Mouse (Mus musculus) hindbrain, embryonic 16.5 days (tissue): ENCODE results near the gene Rbm47. TPM values are rescaled to one million over a fixed set of nuclear protein-coding genes. Genes with fewer than 3 reads are reported as not detected.

Source experiments
- ATAC-seq: fragments of 200-750 bp; cut with Nextera tagmentation; 2 replicates; pipeline ENCODE4 v1.8.0; 2017; ENCODE audit warnings: moderate TSS enrichment, moderate library complexity
- H3K27ac ChIP-seq: fragments of 300-500 bp; sonication (generic); 2 replicates; pipeline ENCODE4 v1.5.1; 2014; ENCODE audit warnings: low read depth, mild to moderate bottlenecking, control low read depth, low read length, moderate library complexity
- H3K27me3 ChIP-seq: fragments of 300-500 bp; sonication (generic); replicated peaks from 2 replicates; pipeline ENCODE4 v1.6.1; 2014; ENCODE audit warnings: low read length; ENCODE audit not compliant: control insufficient read depth, insufficient read depth
- H3K36me3 ChIP-seq: fragments of 300-500 bp; sonication (generic); 2 replicates; pipeline ENCODE4 v1.6.1; 2014; ENCODE audit warnings: mild to moderate bottlenecking, low read length, moderate library complexity, mixed read lengths; ENCODE audit not compliant: control insufficient read depth, insufficient read depth
- H3K4me1 ChIP-seq: fragments of 300-500 bp; sonication (generic); 2 replicates; pipeline ENCODE4 v1.6.1; 2014; ENCODE audit warnings: low read depth, low read length; ENCODE audit not compliant: control insufficient read depth, insufficient read depth
- H3K4me2 ChIP-seq: fragments of 300-500 bp; sonication (generic); 2 replicates; pipeline ENCODE4 v1.6.1; 2014; ENCODE audit warnings: mild to moderate bottlenecking, low read length, control low read depth, moderate library complexity
- H3K4me3 ChIP-seq: fragments of 300-500 bp; sonication (generic); 2 replicates; pipeline ENCODE4 v1.5.1; 2014; ENCODE audit warnings: mild to moderate bottlenecking, low read length, control low read depth, moderate library complexity
- H3K9ac ChIP-seq: fragments of 300-500 bp; sonication (generic); 2 replicates; pipeline ENCODE4 v1.6.1; 2014; ENCODE audit warnings: low read depth, mild to moderate bottlenecking, control low read depth, low read length, moderate library complexity
- H3K9me3 ChIP-seq: fragments of 300-500 bp; sonication (generic); 2 replicates; pipeline ENCODE4 v1.6.1; 2014; ENCODE audit warnings: mild to moderate bottlenecking, low read length, moderate library complexity; ENCODE audit not compliant: control insufficient read depth
- WGBS: fragments of 180-500 bp; shearing (Covaris S2); extraction: QIAGEN DNeasy Blood & Tissue Kit; methylation state at CpG from one replicate; pipeline ENCODE4 v1.1.7; 2014; 5-methylcytosine and 5-hydroxymethylcytosine counted together
- polyA plus RNA-seq: library from polyadenylated mRNA; unstranded; fragments of >200 nt; fragmentation: Nextera tagmentation; extraction: Ambion mirVana; gene quantifications from 2 replicates; pipeline ENCODE4 v1.2.1, GENCODE M21; 2015

Gene Rbm47
- polyA plus RNA-seq, 1 experiment from 2014 or later = 6.7 TPM

DNA sequence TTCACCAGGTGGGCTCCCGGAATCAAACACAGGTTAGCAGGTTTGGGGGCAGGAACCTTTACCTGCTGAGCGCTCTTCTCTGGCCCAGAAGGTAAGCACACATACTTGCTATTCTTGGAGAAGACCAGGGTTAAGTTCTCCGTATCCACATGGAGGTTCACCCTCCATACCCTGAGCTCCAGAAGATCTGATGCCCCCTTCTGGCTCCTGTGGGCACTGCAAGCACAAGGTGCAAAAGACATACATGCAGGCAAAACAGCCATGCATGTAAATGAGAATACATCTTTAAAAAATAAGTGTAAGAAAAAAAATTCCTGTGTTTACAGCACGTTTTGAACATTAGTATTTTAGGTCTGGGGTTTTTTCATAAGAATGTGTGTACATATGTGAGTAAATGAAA, 116.2 kb downstream of the Rbm47 start:
- Histone ChIP-seq H3K4me1 (no peaks in the 10 kb centered on the region), H3K4me3 (no peak overlapping the region), H3K4me2 (no peak overlapping the region), H3K9me3 (no peaks in the 10 kb centered on the region), H3K27ac (no peak overlapping the region), H3K9ac (no peak overlapping the region), H3K36me3 (no peaks in the 10 kb centered on the region), H3K27me3 (no peaks in the 10 kb centered on the region)
- WGBS = 75% methylated on average over 4 of the region's 4 CpGs
- ATAC-seq = no peak

DNA sequence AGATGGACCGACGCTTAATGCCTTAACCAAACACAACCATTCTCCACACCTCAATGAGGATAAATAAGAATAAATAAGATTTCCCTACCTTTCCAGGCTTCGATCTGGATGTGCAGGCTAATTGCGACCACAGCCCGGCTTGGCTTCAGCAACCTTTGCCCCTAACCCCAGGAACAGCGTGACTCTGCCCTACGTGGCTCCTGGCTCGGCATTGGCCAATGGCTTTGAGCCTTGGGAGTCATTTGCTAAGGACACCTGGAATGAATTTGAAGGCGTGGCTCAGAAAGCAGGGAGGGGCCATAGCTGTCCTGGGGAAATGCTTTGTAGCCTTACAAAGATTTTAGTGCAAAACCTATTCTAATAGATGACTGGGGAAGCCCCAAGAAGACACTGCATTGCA, 118.5 kb downstream of the Rbm47 start:
- 72% methylated on average over 9 of the region's 9 CpGs for WGBS
- Histone ChIP-seq H3K27me3 (no peaks in the 10 kb centered on the region), H3K9me3 (no peaks in the 10 kb centered on the region), H3K4me2 (no peak overlapping the region), H3K4me1 (no peaks in the 10 kb centered on the region), H3K4me3 (no peak overlapping the region), H3K36me3 (no peaks in the 10 kb centered on the region), H3K9ac (no peak overlapping the region), H3K27ac (no peak overlapping the region)
- no peak for ATAC-seq

- Histone ChIP-seq H3K4me1 (no peaks in the 10 kb centered on the region), H3K27me3 (no peaks in the 10 kb centered on the region), H3K4me2 (no peak overlapping the region), H3K9me3 (no peaks in the 10 kb centered on the region), H3K4me3 (no peak overlapping the region), H3K36me3 (no peaks in the 10 kb centered on the region), H3K9ac (no peak overlapping the region), H3K27ac (no peak overlapping the region)
- 85% methylated on average over 20 of the region's 20 CpGs for WGBS
- no peak for ATAC-seq
Observed at GRCm38 (mm10) chr5:66052777-66053548, 120.0 kb downstream of the Rbm47 start.

- Histone ChIP-seq H3K4me1 (no peaks in the 10 kb centered on the region), H3K27me3 (no peaks in the 10 kb centered on the region), H3K9ac (no peak overlapping the region), H3K36me3 (no peaks in the 10 kb centered on the region), H3K9me3 (no peaks in the 10 kb centered on the region), H3K27ac (no peak overlapping the region), H3K4me3 (no peak overlapping the region), H3K4me2 (no peak overlapping the region)
- WGBS = 74% methylated on average over 5 of the region's 5 CpGs
- no peak for ATAC-seq
Observed at GRCm38 (mm10) chr5:66050841-66051240, 122.1 kb downstream of the Rbm47 start.

- no peaks in the 10 kb centered on the region for H3K36me3 ChIP-seq
- no peak overlapping the region for H3K4me2 ChIP-seq
- H3K4me3 ChIP-seq = no peak overlapping the region
- 89% methylated on average over 3 of the region's 3 CpGs for WGBS
- ATAC-seq = no peak
- H3K9me3 ChIP-seq = no peaks in the 10 kb centered on the region
- H3K9ac ChIP-seq = no peak overlapping the region
- H3K27me3 ChIP-seq = no peaks in the 10 kb centered on the region
- no peaks in the 10 kb centered on the region for H3K4me1 ChIP-seq
- H3K27ac ChIP-seq = no peak overlapping the region
Observed at GRCm38 (mm10) chr5:66046356-66046755, 126.6 kb downstream of the Rbm47 start.

GRCm38 (mm10) chr5:66043897-66044296, 129.0 kb downstream of the Rbm47 start:
- no peaks in the 10 kb centered on the region for H3K9me3 ChIP-seq
- ATAC-seq = no peak
- WGBS = 88% methylated on average over 3 of the region's 3 CpGs

GRCm38 (mm10) chr5:66042651-66043340, 130.1 kb downstream of the Rbm47 start:
- Histone ChIP-seq H3K4me1 (no peaks in the 10 kb centered on the region), H3K4me2 (no peak overlapping the region), H3K27me3 (no peaks in the 10 kb centered on the region), H3K9ac (no peak overlapping the region), H3K27ac (no peak overlapping the region), H3K36me3 (no peaks in the 10 kb centered on the region), H3K4me3 (no peak overlapping the region), H3K9me3 (no peaks in the 10 kb centered on the region)
- ATAC-seq = no peak
- WGBS = 37% methylated on average over 10 of the region's 10 CpGs

More at GRCm38 (mm10) chr5:66043897-66044296, 129.0 kb downstream of the Rbm47 start:
- no peaks in the 10 kb centered on the region for H3K4me1 ChIP-seq
- no peaks in the 10 kb centered on the region for H3K36me3 ChIP-seq
- H3K4me2 ChIP-seq = no peak overlapping the region
- H3K27ac ChIP-seq = no peak overlapping the region
- no peak overlapping the region for H3K4me3 ChIP-seq
- H3K9ac ChIP-seq = no peak overlapping the region
- no peaks in the 10 kb centered on the region for H3K27me3 ChIP-seq

GRCm38 (mm10) chr5:66040744-66041279, 132.1 kb downstream of the Rbm47 start:
- no peak overlapping the region for H3K27ac ChIP-seq
- no peak overlapping the region for H3K9ac ChIP-seq
- H3K4me3 ChIP-seq = no peak overlapping the region
- H3K36me3 ChIP-seq = no peaks in the 10 kb centered on the region
- 90% methylated on average over 7 of the region's 7 CpGs for WGBS
- H3K4me2 ChIP-seq = no peak overlapping the region
- no peak for ATAC-seq
- H3K4me1 ChIP-seq = peaks cover 12% of the 10 kb centered on the region
- no peaks in the 10 kb centered on the region for H3K9me3 ChIP-seq
- no peaks in the 10 kb centered on the region for H3K27me3 ChIP-seq

- Histone ChIP-seq H3K27me3 (no peaks in the 10 kb centered on the region), H3K27ac (no peak overlapping the region), H3K9ac (no peak overlapping the region), H3K36me3 (no peaks in the 10 kb centered on the region), H3K4me3 (no peak overlapping the region), H3K4me2 (no peak overlapping the region), H3K4me1 (peaks cover 12% of the 10 kb centered on the region), H3K9me3 (no peaks in the 10 kb centered on the region)
- no peak for ATAC-seq
- WGBS = 91% methylated on average over 2 of the region's 2 CpGs
Observed at GRCm38 (mm10) chr5:66039813-66040212, 133.1 kb downstream of the Rbm47 start.
